Mouse (Mus musculus): ENCODE results near the gene Grk4.
A peak's percentile ranks its signal among the peaks of the same experiment; 100 is the strongest.

Gene Grk4

GRCm38 (mm10) chr5:34659686-34660590, at the start of gene Grk4, which contains the start of gene Nop14:
TSS of gene Grk4 (plus strand) at chr5:34660379.
TSS of gene Nop14 (minus strand) at chr5:34660148.
- peak; percentile 100 for DNase-seq (ENCODE audit: low spot score)

- no peak for DNase-seq (ENCODE audit: low spot score)
These were observed 27.2 kb upstream of the Grk4 start for GRCm38 (mm10) chr5:34632996-34633395.

GRCm38 (mm10) chr5:34633641-34634040, 26.5 kb upstream of the Grk4 start:
- DNase-seq (ENCODE audit: low spot score): no peak

GRCm38 (mm10) chr5:34634746-34635400, 25.3 kb upstream of the Grk4 start:
- no peak for DNase-seq (ENCODE audit: low spot score)

GRCm38 (mm10) chr5:34635665-34636192, 24.4 kb upstream of the Grk4 start:
- DNase-seq (ENCODE audit: low spot score): no peak

GRCm38 (mm10) chr5:34636481-34637287, 23.5 kb upstream of the Grk4 start, which contains the start of gene Mfsd10:
TSS of gene Mfsd10 (minus strand) at chr5:34637212.
- peak; percentile 91 for DNase-seq (ENCODE audit: low spot score)

- no peak for DNase-seq (ENCODE audit: low spot score)
These were observed 22.5 kb upstream of the Grk4 start for GRCm38 (mm10) chr5:34637591-34638156.

GRCm38 (mm10) chr5:34641991-34642390, 18.2 kb upstream of the Grk4 start:
- no peak for DNase-seq (ENCODE audit: low spot score)

- peak; percentile 67 for DNase-seq (ENCODE audit: low spot score)
These were observed 17.2 kb upstream of the Grk4 start for GRCm38 (mm10) chr5:34642932-34643331.

- peak; percentile 76 for DNase-seq (ENCODE audit: low spot score)
These were observed 12.6 kb upstream of the Grk4 start for GRCm38 (mm10) chr5:34647581-34647980.

- no peak for DNase-seq (ENCODE audit: low spot score)
These were observed 7.2 kb upstream of the Grk4 start for GRCm38 (mm10) chr5:34652961-34653360.

GRCm38 (mm10) chr5:34654881-34655280, 5.3 kb upstream of the Grk4 start:
- no peak for DNase-seq (ENCODE audit: low spot score)

- DNase-seq (ENCODE audit: low spot score): no peak
These were observed 2.6 kb upstream of the Grk4 start for GRCm38 (mm10) chr5:34657556-34657955.

- no peak for DNase-seq (ENCODE audit: low spot score)
These were observed 482 bp downstream of the Grk4 start for GRCm38 (mm10) chr5:34660591-34661130.

GRCm38 (mm10) chr5:34661909-34662308, 1.7 kb downstream of the Grk4 start:
- no peak for DNase-seq (ENCODE audit: low spot score)

GRCm38 (mm10) chr5:34663231-34663630, 3.1 kb downstream of the Grk4 start:
- DNase-seq (ENCODE audit: low spot score): no peak

- no peak for DNase-seq (ENCODE audit: low spot score)
These were observed 9.3 kb downstream of the Grk4 start for GRCm38 (mm10) chr5:34669493-34669892.

GRCm38 (mm10) chr5:34670280-34670679, 10.1 kb downstream of the Grk4 start:
- peak; percentile 17 for DNase-seq (ENCODE audit: low spot score)

GRCm38 (mm10) chr5:34689868-34690267, 29.7 kb downstream of the Grk4 start:
- DNase-seq (ENCODE audit: low spot score): no peak

GRCm38 (mm10) chr5:34692782-34693181, 32.6 kb downstream of the Grk4 start:
- no peak for DNase-seq (ENCODE audit: low spot score)

- no peak for DNase-seq (ENCODE audit: low spot score)
These were observed 35.3 kb downstream of the Grk4 start for GRCm38 (mm10) chr5:34695521-34695920.
